Mouse (Mus musculus): ENCODE results near the gene Stxbp1.

Gene Stxbp1

DNA sequence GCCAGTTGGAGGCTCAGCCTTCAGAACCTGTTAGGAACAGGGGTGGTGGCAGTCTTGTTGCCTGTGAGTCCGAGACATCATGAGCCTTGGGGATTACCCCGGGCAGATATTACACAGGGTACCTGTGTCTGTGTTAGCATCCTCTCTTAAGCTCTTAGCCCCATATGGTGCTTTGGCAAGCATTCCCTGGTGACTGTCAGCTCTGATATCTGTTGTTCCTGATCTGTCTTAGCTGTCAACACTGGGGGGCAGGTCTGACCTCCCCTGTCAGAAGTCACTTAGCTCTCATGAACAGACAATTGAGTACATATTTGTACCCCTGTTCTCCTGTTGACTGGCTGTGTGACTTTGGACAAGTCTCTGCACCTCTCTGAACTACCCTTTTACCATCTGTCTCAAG, 88.0 kb downstream of the Stxbp1 start:
- DNase-seq (ENCODE audit: extremely low read depth, low read depth, low spot score): no peak

- DNase-seq (ENCODE audit: extremely low read depth, low read depth, low spot score): no peak
Measured at GRCm38 (mm10) chr2:32758503-32758902, 88.5 kb downstream of the Stxbp1 start.

- DNase-seq (ENCODE audit: extremely low read depth, low read depth, low spot score): peak; percentile 57
Measured at GRCm38 (mm10) chr2:32757056-32757845, 89.8 kb downstream of the Stxbp1 start, which contains the start of gene Tor2a. Tor2a (plus strand) TSS chr2:32757234.

GRCm38 (mm10) chr2:32756674-32757055, 90.4 kb downstream of the Stxbp1 start:
- DNase-seq (ENCODE audit: extremely low read depth, low read depth, low spot score): no peak

GRCm38 (mm10) chr2:32752181-32752580, 94.9 kb downstream of the Stxbp1 start:
- DNase-seq (ENCODE audit: extremely low read depth, low read depth, low spot score): no peak

- no peak for DNase-seq (ENCODE audit: extremely low read depth, low read depth, low spot score)
Measured at GRCm38 (mm10) chr2:32751665-32752033, 95.4 kb downstream of the Stxbp1 start.

DNA sequence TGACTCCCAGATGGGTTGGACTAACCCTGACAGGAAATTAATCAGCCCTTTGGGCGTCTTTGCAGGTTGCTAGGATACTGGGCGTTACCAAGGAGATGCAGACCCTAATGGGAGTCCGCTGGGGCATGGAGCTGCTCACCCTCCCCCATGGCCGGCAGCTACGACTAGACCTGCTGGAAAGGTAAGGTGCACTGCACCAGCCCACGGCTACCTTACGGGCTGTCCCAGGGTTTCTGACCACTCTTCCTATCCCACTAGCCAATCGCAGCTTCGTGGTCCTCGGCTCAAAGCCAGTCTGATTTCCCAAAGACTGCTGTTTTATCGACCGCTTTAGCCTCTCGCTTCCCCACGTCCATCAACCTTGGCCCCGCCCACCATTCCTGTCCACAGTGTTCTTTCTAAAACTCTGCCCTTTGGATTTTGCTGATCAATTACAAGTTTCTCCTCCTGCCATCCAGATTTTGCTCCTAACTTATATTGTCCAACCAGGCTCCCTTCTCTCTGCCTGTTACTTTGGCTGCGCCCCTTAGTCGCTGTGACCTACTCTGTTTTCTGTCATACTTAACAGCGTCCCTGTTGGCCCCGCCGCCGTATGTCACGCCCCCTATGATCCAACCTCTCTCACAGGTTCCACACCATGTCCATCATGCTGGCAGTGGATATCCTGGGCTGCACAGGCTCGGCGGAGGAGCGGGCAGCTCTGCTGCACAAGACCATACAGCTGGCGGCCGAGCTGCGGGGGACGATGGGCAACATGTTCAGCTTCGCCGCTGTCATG, 96.0 kb downstream of the Stxbp1 start:
- no peak for DNase-seq (ENCODE audit: extremely low read depth, low read depth, low spot score)

DNA sequence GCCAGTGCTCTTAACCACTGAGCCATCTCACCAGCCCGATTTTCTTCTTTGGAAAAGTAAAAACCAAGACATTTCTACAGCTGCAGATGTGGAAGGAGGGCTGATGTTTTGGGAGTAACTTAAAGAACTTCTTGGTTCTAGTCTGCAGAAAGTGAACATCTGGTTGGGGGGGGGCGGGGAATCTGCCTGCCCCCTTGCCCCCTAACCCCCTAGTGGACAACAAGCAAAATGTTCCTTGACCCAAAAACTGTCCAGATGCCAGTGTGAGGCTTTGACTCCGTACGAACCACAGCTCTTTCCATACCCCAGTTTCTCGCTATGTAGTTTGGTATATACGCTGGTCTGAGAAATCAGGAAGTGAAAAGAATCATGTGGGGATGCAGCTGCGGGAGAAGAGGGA, 96.8 kb downstream of the Stxbp1 start:
- DNase-seq (ENCODE audit: extremely low read depth, low read depth, low spot score): no peak

DNA sequence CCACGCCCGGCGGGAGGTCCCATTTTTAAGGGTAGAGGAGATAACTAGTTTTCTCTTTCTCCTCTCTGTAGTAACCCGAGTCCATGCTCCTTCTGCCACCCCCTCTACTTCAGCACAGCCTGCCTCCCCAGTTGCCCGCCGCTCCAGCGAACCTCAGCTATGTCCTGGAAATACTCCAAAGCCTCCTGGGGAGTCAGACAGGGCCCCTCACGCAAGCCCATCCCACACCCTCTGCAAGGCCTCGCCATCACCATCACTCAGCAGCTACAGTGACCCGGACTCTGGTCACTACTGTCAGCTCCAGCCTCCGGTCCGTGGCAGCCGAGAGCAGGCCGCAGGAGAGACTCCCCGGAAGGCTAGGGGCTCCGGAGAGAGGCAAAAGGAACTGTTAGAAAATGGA, 98.0 kb downstream of the Stxbp1 start:
- no peak for DNase-seq (ENCODE audit: extremely low read depth, low read depth, low spot score)

DNA sequence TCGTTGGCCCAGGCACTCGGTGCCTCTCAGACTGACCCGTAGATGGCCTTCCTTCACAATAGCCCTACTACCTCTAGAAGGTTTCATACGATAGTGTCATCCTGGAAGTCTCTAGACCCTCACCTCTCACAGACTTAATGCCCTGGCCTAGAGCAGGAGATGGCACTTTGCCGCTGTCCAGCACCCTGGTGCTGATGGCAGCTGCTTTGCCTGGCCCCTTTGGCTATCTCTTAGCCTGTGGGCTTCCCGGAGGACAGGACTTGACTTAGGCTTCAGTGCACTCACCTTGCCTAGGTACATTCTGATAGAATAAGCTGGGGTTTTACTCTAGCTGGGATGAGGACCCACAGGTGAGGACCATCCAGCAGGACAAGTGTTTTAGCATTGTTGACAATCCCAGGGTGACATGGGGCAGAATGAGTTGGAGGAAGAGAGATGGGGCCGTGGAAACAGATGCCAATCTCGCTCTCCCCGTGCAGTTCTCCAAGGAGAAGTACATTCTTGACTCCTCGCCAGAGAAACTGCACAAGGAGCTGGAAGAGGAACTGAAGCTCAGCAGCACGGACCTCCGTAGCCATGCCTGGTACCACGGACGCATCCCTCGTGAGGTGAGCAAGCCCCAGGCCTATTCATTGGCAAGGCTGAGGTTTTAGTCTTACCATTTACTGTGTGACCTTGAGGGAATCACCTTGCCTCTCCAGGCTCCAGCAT, 102.6 kb downstream of the Stxbp1 start:
- DNase-seq (ENCODE audit: extremely low read depth, low read depth, low spot score): no peak

- DNase-seq (ENCODE audit: extremely low read depth, low read depth, low spot score): no peak
Measured at GRCm38 (mm10) chr2:32742173-32742531, 104.9 kb downstream of the Stxbp1 start.

- DNase-seq (ENCODE audit: extremely low read depth, low read depth, low spot score): no peak
Measured at GRCm38 (mm10) chr2:32741273-32742172, 105.5 kb downstream of the Stxbp1 start.

DNA sequence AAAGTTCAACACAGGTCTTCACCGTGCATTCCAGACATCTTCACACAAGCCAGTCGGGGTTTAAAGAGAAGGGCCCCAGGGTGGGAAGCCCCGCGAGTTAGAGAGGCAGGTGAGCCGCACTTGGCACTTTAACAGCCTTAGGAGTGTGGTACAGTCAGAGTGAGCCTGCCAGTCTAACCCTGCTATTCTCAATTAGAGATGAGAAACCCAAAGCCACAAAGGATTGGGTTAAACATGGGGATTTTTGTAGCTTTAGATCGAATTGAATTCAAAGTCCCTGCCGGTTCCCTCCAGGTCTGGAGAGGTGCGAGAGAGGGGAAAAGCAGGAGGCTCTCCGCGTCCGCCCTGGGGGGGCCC, 106.2 kb downstream of the Stxbp1 start, which contains the start of gene 6330409D20Rik:
Gene 6330409D20Rik, minus strand, starts transcription at position 101 of the 357 bp plus-strand sequence.
- no peak for DNase-seq (ENCODE audit: extremely low read depth, low read depth, low spot score)

DNA sequence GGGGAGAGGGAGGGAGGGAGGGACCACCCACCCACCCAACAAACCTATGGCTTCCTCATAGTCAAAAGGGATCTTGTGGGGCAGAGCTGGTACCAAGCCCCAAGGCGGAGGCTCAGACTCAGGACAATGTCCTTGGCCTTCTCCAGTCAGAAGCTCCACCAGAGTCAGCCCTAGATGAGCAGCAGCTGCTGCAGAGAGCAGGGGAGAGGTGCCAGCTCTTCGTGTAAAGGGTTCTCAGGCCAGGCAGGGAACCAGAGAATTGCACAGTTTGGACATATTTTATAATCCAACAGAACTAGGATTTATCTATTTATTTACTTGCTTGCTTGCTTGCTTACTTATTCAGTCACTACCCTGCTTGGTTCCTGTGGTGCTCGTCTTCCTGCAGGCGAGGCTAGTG, 107.7 kb downstream of the Stxbp1 start:
- DNase-seq (ENCODE audit: extremely low read depth, low read depth, low spot score): no peak
